Mouse (Mus musculus) kidney, adult 9 months (tissue): ENCODE data around the gene Mcm2.
A peak's percentile ranks its signal among the peaks of the same experiment; 100 is the strongest.

ENCODE experiments used
- DNase-seq: peaks from one replicate; pipeline ENCODE4 v3.0.0; 2022

Mcm2 gene

DNA sequence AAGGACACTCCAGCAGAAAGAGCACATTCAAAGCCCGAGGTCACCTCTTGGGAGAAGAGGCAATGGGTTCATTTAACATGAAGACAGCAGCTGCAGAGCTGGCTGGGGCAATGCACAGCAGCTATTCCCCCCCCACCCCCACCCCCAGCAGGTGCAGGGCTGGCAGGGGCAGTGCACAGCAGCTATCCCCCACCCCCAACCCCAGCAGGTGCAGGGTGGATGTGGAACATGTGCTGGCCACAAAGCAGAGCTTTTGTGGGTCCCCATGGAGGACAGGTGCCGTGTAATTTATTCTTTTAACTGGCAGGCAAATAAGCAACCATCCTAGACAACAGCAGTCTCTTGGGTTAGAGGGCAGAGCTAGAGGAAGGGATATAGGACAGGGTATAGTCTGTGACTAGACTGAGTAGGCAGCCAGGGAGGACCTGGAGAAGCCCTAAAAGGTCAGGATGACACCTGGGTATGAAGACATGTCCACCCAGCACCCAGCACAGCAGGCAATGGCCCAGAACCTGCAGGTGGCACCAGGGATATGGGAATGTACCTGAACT lies 12.1 kb downstream of the Mcm2 start:
- no peak for DNase-seq

DNA sequence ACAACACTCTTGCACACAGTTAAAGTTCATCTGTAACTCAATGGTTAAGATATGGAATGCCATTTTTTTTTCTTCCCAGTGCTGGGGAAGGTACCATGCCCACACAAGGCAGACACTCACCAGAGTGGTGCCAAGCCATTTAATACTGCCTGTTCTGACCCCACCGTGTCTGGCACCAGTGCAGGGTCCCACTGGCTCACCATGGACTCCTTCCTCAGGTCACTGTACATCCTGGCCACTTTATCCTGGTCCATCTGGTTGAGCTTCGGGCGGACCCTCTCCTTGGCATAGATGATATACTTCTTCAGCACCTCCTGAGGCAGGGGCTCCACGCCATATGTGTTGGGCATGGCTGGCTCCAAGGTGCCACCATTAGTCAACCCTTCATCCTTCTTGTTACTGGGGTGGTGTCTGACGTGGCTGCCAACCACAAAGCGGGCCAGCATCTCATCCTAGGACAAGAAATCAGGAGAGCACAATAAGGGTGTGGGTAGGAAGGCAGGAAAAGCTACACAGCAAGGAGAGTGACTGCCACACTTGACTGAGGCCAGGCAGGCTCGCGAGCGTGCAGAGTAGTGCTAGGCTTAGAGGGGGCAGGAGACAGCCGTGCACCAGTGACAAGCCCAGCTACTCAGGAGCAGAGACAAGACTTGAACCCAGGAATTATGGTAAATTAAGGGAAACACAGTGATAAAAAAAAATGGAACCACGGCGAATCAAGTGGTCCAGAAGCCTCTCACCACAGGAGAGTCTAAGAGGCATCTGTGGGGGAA lies 12.8 kb downstream of the Mcm2 start:
- no peak for DNase-seq

DNA sequence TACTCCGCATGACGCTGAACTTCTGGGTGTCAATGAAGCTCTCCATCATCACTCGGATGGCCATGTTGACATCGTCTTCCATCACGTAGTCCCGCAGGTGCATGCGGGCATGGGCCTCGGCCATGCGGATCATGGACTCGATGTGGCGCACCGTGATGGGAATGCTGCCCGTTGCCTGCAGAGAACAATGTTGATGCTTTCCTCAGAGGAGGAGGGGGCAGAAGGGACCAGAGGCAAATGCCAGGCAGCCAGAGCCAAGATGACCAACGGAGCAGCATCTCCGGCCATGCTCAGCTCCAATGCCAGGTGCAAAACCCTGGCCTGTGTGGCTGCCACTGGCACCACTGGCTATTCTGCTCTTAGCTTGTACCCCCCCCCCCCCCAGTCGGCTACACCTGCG lies 13.9 kb downstream of the Mcm2 start:
- no peak for DNase-seq

DNA sequence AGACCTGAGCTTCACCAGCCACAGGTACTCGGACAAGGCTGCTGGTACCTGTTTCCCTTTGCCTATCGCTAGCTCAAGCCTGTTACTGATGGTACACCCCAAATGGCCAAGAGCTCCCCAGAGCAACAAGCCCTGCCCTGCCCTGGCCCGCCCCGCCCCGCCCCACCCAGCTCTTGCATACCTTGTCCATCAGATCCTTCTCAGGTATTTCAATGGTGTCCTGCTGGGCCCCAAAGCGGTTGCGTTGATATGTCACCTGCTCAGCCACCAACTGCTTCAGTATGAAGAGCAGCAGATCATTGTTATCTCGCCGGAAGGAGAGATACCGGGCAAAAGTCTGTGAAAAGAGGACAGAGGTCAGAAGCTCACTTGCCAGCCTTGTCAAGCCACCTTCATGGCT lies 14.4 kb downstream of the Mcm2 start:
- DNase-seq, result no peak

DNA sequence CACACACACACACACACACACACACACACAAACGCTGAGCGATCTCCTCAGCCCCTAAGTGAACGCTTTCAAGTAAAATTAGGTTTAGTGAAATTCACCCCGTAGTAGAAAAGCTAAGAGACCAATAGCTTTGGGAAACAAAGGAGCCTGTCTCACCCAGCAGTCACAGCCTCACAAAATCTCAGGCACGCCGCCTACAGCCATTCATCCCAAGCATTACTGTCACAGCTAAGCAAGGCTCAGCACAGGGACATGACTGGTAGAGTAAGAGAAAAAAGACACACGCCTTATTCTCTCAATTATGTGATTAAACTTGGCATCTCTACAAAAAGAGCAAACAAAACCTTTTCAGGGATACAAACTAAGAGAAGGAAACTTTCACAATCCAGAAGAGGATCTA lies 17.2 kb downstream of the Mcm2 start:
- no peak for DNase-seq

DNA sequence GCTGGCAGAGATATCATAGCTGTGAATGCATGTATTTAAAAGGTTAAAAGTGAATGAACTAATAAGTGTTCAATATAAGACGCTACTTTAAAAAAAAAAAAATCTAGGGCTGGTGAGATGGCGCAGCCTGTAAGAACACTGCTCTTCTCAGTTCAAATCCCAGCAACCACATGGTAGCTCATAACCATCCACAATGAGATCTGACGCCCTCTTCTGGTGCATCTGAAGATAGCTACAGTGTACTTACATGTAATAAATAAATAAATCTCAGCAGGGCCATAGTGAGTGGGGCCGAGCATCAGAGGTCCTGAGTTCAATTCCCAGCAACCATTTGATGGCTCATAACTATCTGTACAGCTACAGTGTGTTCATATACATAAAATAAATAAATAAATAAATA lies 19.1 kb downstream of the Mcm2 start:
- no peak for DNase-seq

DNA sequence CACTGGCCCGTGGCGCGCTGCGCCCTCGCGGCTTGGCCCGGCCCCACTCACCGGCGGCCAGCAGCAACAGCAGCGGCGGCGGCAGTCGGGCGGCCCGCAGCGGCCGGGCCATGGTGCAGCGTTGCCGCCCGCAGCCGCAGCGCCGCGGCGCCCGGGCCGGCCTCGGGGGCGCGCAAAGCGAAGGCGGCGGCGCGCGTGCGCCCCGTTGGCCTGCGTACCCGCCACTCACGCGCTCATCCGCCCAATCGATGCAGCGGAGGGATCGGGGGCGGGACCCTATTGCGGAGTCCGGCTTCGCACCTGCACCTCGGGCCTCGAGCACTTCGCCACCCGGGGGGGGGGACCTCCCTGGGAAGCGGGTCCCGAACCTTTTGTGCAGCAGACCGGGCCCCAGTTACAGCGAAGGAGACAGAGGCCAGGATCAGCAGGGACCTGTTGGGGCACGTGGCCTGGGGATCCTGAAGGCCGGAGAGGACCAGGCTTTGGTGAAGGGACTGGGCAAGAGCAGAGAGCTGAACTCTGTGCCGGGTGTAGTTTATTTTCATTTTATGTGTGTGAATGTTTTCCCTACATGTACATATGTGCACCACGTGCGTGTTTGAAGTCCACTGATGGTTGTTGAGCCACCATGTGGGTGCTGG lies 23.6 kb downstream of the Mcm2 start, which contains the start of gene Podxl2:
Gene Podxl2, minus strand, starts transcription at position 177 of the 641 bp plus-strand sequence.
- peak; percentile 28 for DNase-seq

DNA sequence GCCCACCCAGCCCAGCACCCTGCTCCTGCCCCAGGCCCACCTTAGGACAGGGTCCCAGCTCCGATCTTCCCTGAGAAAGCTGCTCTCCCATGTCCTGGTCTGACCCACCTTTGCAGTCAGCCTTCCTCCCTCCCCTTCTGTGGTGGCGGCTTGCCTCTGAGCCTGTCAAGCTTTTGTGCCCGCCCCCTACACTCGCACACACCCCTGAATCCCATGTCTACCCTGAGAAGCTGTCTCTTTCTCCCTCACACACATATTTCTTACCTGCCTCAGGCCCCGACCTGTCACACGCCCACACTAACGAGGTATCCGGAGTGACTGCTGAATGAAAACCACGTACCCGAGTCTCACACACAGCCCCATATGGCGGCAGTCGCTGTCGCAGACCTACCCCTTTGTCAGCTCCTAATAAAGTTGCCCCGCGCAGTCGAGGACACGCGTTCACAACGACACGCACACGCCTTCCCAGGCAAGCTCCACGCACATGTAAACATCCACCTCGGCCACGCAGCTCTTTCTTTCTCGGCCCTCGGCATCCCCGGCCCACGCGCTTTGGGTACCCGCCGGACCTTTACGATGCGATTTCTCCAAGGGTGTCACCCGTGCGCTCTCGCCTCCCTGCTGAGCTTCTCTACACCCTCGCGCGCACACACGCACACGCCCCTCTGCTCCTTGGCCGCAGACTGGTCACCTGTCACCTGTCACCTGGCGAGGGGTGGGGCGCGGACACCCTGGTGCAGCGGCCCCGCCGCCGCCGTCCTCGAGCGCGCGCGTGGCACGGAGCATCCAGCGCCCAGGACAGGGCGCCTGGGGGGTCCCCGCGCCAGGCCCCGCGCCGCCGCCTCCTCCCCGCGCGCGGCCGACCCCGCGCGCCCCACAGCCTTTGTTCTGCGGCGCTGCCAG lies 24.4 kb downstream of the Mcm2 start:
- DNase-seq, result no peak

DNA sequence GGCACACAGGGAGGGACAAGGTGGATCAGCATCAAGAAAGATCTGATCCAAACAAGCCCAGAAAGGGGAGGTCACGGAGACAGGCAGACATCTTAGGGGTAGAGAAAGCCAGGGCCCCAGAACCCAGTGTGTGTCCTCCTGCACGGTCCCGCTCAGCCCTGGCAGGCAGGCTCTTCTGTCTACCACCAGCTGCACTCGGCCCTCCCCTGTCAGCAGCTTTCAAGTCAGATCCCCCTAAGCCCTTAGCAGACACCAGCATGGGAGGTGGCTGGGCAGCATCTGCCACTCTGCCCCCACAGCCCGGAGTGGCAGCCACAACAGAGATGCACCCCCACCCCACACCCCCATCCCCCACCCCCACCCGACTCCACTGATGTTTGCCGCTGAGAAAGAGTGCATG lies 25.8 kb downstream of the Mcm2 start:
- DNase-seq, result no peak

DNA sequence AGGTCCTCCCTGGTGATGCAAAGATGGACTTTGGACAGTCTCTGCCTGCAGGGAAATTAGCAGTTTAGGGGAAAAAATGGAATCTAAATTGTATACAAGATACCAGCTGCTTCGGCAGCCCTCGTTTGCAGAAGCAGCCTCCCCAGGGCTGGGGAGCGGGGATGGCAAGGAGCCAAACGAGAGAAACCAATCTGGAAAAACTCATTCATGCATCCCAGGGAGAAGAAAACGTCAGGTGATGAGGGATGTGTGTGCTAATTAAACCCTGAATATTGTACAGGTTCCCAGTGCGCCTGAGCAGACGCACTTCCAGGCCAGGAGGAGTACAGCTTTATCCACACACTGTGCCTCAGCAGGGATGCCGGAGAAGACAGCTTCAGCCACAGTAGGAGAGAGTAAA lies 27.0 kb downstream of the Mcm2 start:
- no peak for DNase-seq

DNA sequence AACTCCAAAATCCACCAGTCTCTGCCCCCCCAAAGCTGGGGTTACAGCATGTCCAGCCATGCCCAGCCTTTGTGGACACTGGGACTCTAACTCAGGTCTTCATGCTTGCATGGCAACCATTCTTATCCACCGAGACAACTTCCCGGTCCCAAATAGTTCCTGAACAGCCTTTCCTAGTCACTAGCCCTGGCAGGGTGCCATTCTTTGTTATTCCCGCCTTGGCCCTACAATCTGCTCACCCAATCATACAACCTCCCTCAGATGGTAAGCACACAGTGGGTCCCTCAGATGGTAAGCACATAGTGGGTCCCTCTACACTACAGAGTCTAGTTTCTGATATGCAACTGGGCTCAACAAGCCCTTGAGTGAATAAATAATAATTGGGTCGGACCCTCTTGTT lies 28.0 kb downstream of the Mcm2 start:
- no peak for DNase-seq

DNA sequence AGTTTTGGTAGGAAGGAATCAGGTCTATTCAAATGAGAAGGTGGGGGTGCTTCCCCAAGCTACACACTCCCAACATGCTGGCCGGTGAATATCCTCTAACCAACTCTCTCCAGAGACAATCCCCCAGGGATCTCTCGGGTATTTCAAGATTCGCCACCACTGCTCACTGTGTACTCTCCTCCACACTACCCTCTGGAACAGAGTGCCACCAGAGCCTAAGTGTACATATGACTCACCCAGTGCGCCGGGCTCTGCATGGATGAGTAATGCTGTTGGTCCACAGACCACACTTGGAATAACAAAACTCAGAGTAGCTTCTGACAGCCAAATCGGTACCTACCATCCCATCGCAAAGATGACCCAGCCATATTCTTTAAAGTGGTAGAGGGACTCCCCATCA lies 29.1 kb downstream of the Mcm2 start:
- DNase-seq, result no peak

DNA sequence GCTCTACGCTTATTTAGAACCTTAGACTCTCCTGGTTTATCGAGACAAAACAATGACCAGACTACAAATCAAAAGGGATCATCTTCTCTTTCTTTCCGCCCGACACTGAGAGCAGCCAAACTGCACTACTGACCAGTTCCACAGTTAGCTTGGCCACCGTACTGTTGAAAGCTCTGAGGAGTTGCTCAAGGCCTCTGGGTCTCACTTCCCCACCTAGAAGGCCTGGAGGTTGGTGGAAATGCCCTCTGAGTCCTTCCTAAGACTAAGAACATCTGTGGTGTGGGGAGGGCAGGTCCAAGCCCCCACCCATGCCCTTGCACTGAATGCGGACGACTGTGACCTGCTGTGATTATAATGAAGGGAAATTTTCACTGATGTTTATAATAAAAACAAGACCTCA lies 32.9 kb downstream of the Mcm2 start:
- DNase-seq, result no peak

DNA sequence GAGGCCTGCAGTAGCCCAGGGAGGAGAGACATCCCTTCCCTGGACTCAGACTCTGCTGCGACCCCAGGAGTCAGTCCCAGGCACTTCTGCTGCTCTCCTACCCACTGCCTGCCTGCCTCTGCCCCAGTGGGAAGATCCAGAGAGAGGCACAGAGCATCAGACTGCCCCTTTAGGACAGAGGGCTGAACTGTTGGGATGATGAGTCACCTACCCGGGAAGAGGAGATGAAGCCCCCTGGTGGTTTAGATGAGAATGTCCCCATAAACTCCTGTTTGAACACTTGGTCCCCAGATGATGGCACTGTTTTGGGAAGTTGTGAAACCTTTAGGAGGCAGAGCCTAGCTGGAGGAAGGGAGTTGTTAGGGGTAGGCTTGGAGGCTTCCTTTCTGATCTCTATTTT lies 37.7 kb downstream of the Mcm2 start:
- peak; percentile 60 for DNase-seq

DNA sequence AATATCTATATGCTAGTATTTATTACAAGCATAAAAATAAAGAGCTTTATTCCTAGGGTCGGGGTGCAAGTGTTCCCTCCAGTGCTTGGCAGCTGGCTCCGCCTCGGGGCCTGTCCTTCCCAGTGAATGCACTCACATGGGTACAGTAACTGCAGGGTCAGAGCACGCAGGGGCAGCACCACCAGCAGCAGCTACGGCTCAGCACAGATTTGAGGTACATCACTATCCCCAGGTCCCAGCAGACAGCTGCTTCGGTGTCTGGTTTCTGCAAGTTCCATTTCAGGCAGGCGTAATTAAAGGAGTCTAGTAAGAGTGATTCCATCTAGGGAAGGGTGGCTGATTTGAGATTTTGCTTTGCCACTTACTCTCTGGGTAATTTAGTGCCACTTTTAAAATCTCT lies 40.2 kb downstream of the Mcm2 start:
- DNase-seq, result no peak

DNA sequence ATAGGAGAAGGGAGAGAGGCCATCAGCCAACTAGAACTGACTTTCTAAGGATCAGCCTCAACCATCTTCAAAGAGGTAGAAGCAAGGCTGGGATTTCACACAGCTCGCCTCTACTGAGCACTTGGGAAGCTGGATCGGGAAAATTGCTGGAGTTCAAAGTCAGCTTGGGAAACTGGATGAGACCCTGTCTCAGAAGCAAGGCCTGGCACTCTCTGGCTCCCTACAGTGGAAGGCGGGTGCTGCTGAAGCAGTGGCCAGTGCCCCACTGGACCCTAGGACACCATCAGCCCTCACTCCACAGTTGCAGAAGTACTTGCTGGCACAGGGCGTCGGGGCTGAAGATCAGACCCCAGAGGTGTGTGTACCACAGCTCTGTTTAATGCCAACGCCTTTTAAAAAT lies 40.8 kb downstream of the Mcm2 start:
- no peak for DNase-seq

DNA sequence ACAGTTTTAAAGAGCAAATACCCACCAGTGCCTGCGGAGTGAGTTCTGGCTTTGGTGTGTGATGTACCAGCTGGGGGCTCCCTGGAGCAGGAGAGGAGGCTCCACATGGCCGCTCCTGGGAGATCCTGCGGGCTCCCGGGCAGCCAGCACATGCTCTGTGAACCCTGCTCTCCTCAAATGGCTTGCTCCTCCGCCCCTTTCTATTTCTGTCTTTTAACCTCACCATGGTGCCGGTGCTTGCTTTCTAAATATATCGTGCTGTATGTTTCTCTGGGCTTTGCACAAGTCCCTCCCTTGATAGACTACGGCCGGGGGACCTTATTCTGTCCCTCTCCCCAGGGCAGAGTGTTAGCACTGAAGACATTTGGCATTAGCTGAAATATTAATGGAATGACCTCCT lies 41.3 kb downstream of the Mcm2 start:
- DNase-seq, result peak; percentile 71

DNA sequence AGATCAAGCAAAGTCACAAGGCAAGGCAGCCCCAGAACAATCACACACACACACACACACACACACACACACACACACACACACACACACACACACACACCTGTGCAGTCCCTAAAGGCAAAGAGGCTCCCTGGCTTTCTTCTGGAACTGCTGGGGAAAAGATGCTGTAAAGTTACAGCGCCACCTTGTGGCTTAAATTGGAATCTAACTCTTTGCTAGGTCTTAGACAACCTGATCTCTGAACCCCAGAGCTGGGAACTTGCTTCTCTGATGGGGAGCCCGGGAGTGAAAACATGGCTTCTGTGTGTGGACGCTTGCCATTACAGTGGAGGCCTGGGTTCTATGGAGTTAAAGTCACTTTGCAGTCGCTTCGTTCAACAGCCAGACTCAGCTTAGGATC lies 42.9 kb downstream of the Mcm2 start:
- peak; percentile 80 for DNase-seq

DNA sequence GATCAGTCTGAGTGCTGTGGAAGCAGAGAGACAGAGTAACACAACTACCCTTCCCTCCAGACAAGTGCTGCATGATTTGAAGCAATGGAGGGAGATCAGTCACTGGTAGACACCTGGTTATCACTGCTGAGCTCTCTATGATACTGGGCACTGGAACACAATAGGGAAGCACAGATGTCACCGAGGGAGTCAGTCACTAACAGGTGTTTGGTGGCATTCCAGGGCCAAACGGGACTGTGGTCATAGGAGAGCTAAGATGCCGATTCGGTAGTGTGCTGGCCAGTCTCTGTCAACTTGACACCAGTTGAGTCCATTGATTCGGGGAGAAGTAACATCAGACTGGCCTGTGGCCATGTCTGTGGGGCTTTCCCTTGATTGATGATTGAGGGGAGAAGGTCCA lies 44.1 kb downstream of the Mcm2 start:
- DNase-seq, result no peak

DNA sequence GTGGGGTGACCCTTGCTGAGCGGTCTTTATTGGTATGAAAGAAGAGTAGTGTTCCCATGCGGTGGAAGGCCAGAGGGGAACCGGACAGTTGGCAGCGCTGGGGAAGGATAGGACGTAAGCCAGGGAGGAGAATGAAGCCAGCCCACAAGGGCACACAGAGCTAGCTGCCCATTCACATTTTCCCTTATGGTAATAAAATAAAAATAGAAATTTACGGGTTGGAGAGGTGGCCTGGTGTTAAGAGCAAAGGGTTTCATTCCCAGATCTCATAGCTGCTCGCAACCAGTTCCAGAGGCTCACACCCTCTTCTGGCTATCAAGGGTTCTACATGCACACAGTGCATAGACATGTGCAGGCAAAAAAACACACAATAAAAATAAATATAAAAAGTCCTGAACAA lies 48.5 kb downstream of the Mcm2 start:
- no peak for DNase-seq

DNA sequence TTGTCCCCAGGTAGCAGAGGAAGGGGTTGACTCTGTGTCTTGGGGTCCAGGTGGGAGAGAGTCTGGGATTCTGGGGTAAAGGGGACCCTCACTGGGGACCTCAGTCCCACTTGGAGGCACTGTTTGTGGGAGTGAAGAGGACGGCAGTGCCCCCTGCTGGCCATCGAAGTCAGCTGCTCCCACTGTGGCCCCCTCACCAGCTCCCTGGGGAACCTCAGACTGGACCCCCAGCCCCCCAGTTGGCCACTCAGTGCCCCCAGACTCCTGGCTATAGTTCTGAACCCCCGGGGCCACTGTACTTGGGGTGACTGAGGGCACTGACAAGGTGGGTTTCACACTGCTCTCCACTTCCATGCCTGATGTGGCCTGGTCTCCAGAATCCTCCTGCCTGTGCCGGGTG lies 49.3 kb downstream of the Mcm2 start:
- DNase-seq, result no peak

DNA sequence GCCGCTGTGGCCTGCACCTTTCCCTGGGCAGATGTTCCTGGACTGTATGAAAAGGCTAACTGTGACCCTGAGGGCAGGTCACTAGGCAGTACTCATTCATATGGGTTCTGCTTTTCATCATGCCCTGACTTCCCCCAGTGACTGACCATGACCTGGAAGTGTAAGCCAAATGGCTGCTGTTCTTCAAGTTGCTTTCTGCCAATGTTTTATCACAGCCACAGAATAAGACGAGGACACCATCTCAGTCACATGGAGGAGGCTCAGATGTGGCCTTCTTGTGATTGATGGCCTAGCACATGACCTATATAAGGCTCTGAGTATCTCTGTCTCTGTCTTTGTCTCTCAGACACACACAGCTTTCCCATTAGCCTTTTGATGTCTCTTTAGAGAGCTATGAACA lies 51.0 kb downstream of the Mcm2 start:
- DNase-seq, result no peak

DNA sequence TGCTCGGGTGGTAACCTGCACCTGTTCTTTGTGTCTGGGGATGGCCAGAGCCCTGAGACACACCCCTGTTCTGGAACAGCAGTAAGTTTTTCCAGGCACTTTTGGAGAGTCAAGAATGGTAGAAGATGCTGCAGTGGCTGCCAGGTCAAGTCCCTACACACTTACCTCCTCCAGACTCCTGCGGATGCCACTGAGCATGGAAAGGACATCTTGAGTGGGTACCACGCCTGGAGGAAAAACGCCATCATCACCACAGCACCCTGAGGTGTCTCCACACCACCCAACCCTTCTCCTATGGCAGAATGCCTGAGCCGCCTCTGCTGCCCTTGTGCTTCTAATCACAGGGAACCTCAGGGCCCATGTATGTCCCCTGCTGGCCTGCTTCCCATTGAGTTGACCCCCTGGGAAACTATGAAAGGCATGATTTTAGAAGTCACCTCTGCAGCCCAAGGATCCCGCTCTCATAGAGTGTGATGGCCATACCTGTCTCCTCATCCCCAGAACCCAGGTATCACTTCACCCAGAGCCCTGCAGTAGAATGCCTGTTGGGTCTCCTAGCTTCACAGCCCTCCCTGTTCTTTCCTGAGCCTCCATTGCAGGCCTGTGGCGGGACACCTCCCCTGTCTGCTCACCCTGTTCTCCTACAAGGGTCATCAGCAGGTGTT lies 53.5 kb downstream of the Mcm2 start:
- no peak for DNase-seq
